Mouse (Mus musculus) MEL (cell line): ENCODE results near the gene Fyn. TPM values are rescaled to one million over a fixed set of nuclear protein-coding genes. Genes with fewer than 3 reads are reported as not detected.

Experiments
- DNase-seq: peaks from one replicate; pipeline ENCODE4 v3.0.0; 2011; ENCODE audit warnings: low read depth, low spot score
- H3K27ac ChIP-seq: 2 replicates; pipeline ENCODE4 v1.5.1; 2012; ENCODE audit warnings: low read depth, mild to moderate bottlenecking, control low read depth, low read length, moderate library complexity; ENCODE audit not compliant: control insufficient read depth
- H3K27me3 ChIP-seq, 2 experiments: fragments of 150-350 bp in 1 of 2; sonication (generic) in 1 of 2; 2 replicates each; pipeline ENCODE4 v1.6.1; 2012; ENCODE audit warnings: low read length in 2 of 2, mild to moderate bottlenecking in 2 of 2, improper control_type of control experiment in 1 of 2, moderate library complexity in 1 of 2; ENCODE audit not compliant: insufficient read depth in 2 of 2, control insufficient read depth in 1 of 2
- H3K36me3 ChIP-seq, 2 experiments: 2 replicates each; pipeline ENCODE4 v1.6.1; 2012 to 2014; ENCODE audit warnings: low read length in 2 of 2, improper control_type of control experiment in 1 of 2, inconsistent platforms in 1 of 2, mild to moderate bottlenecking in 1 of 2; ENCODE audit not compliant: insufficient read depth in 2 of 2, control insufficient read depth in 1 of 2
- H3K4me1 ChIP-seq, 2 experiments: fragments of 150-350 bp in 1 of 2; sonication (generic) in 1 of 2; 2 replicates each; pipeline ENCODE4 v1.6.1; 2012; ENCODE audit warnings: low read length in 2 of 2, improper control_type of control experiment in 1 of 2, mild to moderate bottlenecking in 1 of 2; ENCODE audit not compliant: insufficient read depth in 2 of 2, control insufficient read depth in 1 of 2
- H3K4me3 ChIP-seq, 2 experiments: fragments of 150-350 bp in 1 of 2; sonication (generic) in 1 of 2; 2 replicates each; pipeline ENCODE4 v1.5.1; 2012; ENCODE audit warnings: low read depth in 2 of 2, low read length in 2 of 2, mild to moderate bottlenecking in 2 of 2, moderate library complexity in 2 of 2, control low read depth in 1 of 2, improper control_type of control experiment in 1 of 2; ENCODE audit not compliant: control insufficient read depth in 1 of 2, insufficient read depth in 1 of 2
- H3K79me2 ChIP-seq: 2 replicates; pipeline ENCODE4 v1.6.1; 2012; ENCODE audit warnings: mild to moderate bottlenecking, low read length, moderate library complexity; ENCODE audit not compliant: control insufficient read depth, poor library complexity, insufficient read depth
- H3K9ac ChIP-seq: 2 replicates; pipeline ENCODE4 v1.6.1; 2012; ENCODE audit warnings: low read depth, mild to moderate bottlenecking, control low read depth, low read length, moderate library complexity; ENCODE audit not compliant: control insufficient read depth, poor library complexity, severe bottlenecking
- H3K9me3 ChIP-seq: fragments of 150-350 bp; sonication (generic); replicated peaks from 2 replicates; pipeline ENCODE4 v1.6.1; 2012; ENCODE audit warnings: mild to moderate bottlenecking, low read length, improper control_type of control experiment, moderate library complexity; ENCODE audit not compliant: insufficient read depth
- CHD1 ChIP-seq: IDR thresholded peaks from 2 replicates; pipeline ENCODE4 v1.6.1; 2012; ENCODE audit warnings: low read depth, mild to moderate bottlenecking, inconsistent platforms, low read length, improper control_type of control experiment
- GABPA ChIP-seq: IDR thresholded peaks from 2 replicates; pipeline ENCODE4 v1.6.1; 2012; ENCODE audit warnings: low read depth, mild to moderate bottlenecking, inconsistent platforms, low read length, improper control_type of control experiment, moderate library complexity
- GATA1 ChIP-seq: IDR thresholded peaks from 2 replicates; pipeline ENCODE4 v1.6.1; 2011; ENCODE audit warnings: low read depth, low read length, improper control_type of control experiment
- HCFC1 ChIP-seq: IDR thresholded peaks from 2 replicates; pipeline ENCODE4 v1.6.1; 2012; ENCODE audit warnings: low read depth, mild to moderate bottlenecking, inconsistent platforms, low read length, improper control_type of control experiment, moderate library complexity
- KAT2A ChIP-seq: conservative IDR thresholded peaks from 2 replicates; pipeline ENCODE4 v1.6.1; 2012; ENCODE audit warnings: low read depth, low read length, improper control_type of control experiment, inconsistent platforms
- MAFK ChIP-seq: IDR thresholded peaks from 2 replicates; pipeline ENCODE4 v1.6.1; 2011; ENCODE audit warnings: low read depth, mild to moderate bottlenecking, low read length, improper control_type of control experiment, borderline replicate concordance
- MAZ ChIP-seq: IDR thresholded peaks from 2 replicates; pipeline ENCODE4 v1.6.1; 2012; ENCODE audit warnings: low read depth, mild to moderate bottlenecking, inconsistent platforms, low read length, improper control_type of control experiment
- MYB ChIP-seq: IDR thresholded peaks from 2 replicates; pipeline ENCODE4 v1.6.1; 2011; ENCODE audit warnings: mild to moderate bottlenecking, low read depth, low read length, improper control_type of control experiment
- MYC ChIP-seq: IDR thresholded peaks from 2 replicates; pipeline ENCODE4 v1.6.1; 2011; ENCODE audit warnings: low read depth, mild to moderate bottlenecking, low read length, improper control_type of control experiment, moderate library complexity
- NELFE ChIP-seq: IDR thresholded peaks from 2 replicates; pipeline ENCODE4 v1.6.1; 2011; ENCODE audit warnings: low read depth, low read length, improper control_type of control experiment
- NRF1 ChIP-seq: IDR thresholded peaks from 2 replicates; pipeline ENCODE4 v1.6.1; 2014; ENCODE audit warnings: low read depth, mild to moderate bottlenecking, inconsistent platforms, low read length, improper control_type of control experiment, moderate library complexity; ENCODE audit not compliant: poor library complexity, insufficient read depth, severe bottlenecking
- POLR2AphosphoS2 ChIP-seq: IDR thresholded peaks from 2 replicates; pipeline ENCODE4 v1.6.1; 2011; ENCODE audit warnings: low read length, improper control_type of control experiment
- RAD21 ChIP-seq: IDR thresholded peaks from 2 replicates; pipeline ENCODE4 v1.6.1; 2011; ENCODE audit warnings: mild to moderate bottlenecking, low read depth, low read length, improper control_type of control experiment
- SIN3A ChIP-seq: IDR thresholded peaks from 2 replicates; pipeline ENCODE4 v1.6.1; 2012; ENCODE audit warnings: low read length, improper control_type of control experiment, inconsistent platforms
- TBP ChIP-seq: IDR thresholded peaks from 2 replicates; pipeline ENCODE4 v1.8.0; 2011; ENCODE audit warnings: low read depth, low read length, improper control_type of control experiment
- USF2 ChIP-seq, 2 experiments: IDR thresholded peaks; 2 replicates each; pipeline ENCODE4 v1.6.1; 2011 to 2012; ENCODE audit warnings: improper control_type of control experiment in 2 of 2, low read length in 2 of 2, borderline replicate concordance in 1 of 2, inconsistent platforms in 1 of 2, low read depth in 1 of 2, mild to moderate bottlenecking in 1 of 2; ENCODE audit not compliant: insufficient read depth in 1 of 2
- ZC3H11A ChIP-seq: IDR thresholded peaks from 2 replicates; pipeline ENCODE4 v1.6.1; 2012; ENCODE audit warnings: low read depth, mild to moderate bottlenecking, inconsistent platforms, low read length, improper control_type of control experiment
- ZNF384 ChIP-seq: IDR thresholded peaks from 2 replicates; pipeline ENCODE4 v1.6.1; 2012; ENCODE audit warnings: low read depth, mild to moderate bottlenecking, inconsistent platforms, low read length, improper control_type of control experiment
- polyA plus RNA-seq, 2 experiments: library from polyadenylated mRNA; stranded (reverse) in 1 of 2; unstranded in 1 of 2; fragments of >175 nt in 1 of 2; fragments of >200 nt in 1 of 2; gene quantifications; 2 replicates each; pipeline versions ENCODE4 v1.2.1 to v1.2.4; 2012; ENCODE audit warnings: low replicate concordance in 2 of 2, low read depth in 1 of 2; ENCODE audit not compliant: insufficient read length in 2 of 2, insufficient read depth in 1 of 2, missing spikeins in 1 of 2
- total RNA-seq: library from RNA; depleted of rRNA; stranded (reverse); fragments of 300-350 nt; gene quantifications from 2 replicates; pipeline ENCODE4 v1.2.3, GENCODE M21; 2012

Fyn gene
- total and polyA plus RNA-seq, 3 experiments, result 0.03 TPM; not detected in 2

GRCm38 (mm10) chr10:39601068-39601467 is 232.4 kb downstream of the Fyn start:
- H3K4me1 ChIP-seq, result no peaks in the 10 kb centered on the region
- H3K79me2 ChIP-seq, result no peaks in the 10 kb centered on the region
- H3K27ac ChIP-seq, result no peak overlapping the region
- TF ChIP-seq GABPA, result no peak
- no peak for TF ChIP-seq NRF1
- no peak for TF ChIP-seq RAD21
- no peak for TF ChIP-seq MAFK
- TF ChIP-seq CHD1, result no peak
- TF ChIP-seq GATA1, result no peak
- TF ChIP-seq MYB, result no peak
- no peak for TF ChIP-seq MAZ
- no peak for TF ChIP-seq MYC
- TF ChIP-seq POLR2AphosphoS2, result no peak
- TF ChIP-seq ZC3H11A, result no peak
- no peak for TF ChIP-seq TBP
- no peak for TF ChIP-seq KAT2A
- no peak for TF ChIP-seq ZNF384
- no peak for TF ChIP-seq USF2 (IDR thresholded peaks at IDR 0.05; ENCODE audit: borderline replicate concordance in 1 of 2, insufficient read depth in 1 of 2, low read depth in 1 of 2, low read length in 2 of 2)
- H3K9ac ChIP-seq, result no peak overlapping the region
- no peaks in the 10 kb centered on the region for H3K9me3 ChIP-seq
- H3K4me3 ChIP-seq, result no peak overlapping the region
- no peaks in the 10 kb centered on the region for H3K36me3 ChIP-seq
- DNase-seq, result no peak
- H3K27me3 ChIP-seq, result no peaks in the 10 kb centered on the region; a peak in 1 of 4 replicates

- Histone ChIP-seq H3K4me1 (no peaks in the 10 kb centered on the region), H3K36me3 (no peaks in the 10 kb centered on the region), H3K27ac (no peak overlapping the region), H3K4me3 (no peak overlapping the region), H3K27me3 (no peaks in the 10 kb centered on the region), H3K79me2 (no peaks in the 10 kb centered on the region), H3K9me3 (no peaks in the 10 kb centered on the region), H3K9ac (no peak overlapping the region)
- no peak for DNase-seq
- TF ChIP-seq SIN3A, result no peak
- TF ChIP-seq HCFC1, result no peak
- no peak for TF ChIP-seq NELFE
Measured at GRCm38 (mm10) chr10:39606434-39606833, 237.8 kb downstream of the Fyn start.
